Mouse (Mus musculus): Measurements from ENCODE around the gene Rer1. TPM values are rescaled to one million over a fixed set of nuclear protein-coding genes. Genes with fewer than 3 reads are reported as not detected.

Rer1 gene
- total RNA-seq, 2 experiments from 2014 or later, result 65.6 to 68.8 TPM

DNA sequence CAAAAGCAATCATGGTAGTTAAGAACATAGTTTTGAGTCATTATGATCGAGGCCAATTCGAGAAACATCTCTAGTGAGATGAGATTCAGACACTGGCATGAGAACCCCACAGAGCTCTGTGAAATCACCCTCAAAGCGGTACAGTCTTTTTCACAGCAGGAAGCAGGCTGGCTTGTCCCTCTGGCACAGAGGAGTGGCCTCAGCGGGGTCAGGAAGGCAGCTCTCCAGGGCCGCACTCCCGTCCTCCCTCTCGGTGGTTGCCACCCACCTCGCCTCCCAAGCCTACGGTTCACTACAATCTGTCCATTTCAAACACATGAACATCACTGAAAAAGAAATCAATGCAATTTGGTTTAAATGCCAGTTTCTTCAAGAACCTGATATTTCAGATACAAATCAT, 11.8 kb downstream of the Rer1 start:
- DNase-seq, result no peak

GRCm38 (mm10) chr4:155070921-155071320, 15.3 kb downstream of the Rer1 start:
- no peak for DNase-seq

DNA sequence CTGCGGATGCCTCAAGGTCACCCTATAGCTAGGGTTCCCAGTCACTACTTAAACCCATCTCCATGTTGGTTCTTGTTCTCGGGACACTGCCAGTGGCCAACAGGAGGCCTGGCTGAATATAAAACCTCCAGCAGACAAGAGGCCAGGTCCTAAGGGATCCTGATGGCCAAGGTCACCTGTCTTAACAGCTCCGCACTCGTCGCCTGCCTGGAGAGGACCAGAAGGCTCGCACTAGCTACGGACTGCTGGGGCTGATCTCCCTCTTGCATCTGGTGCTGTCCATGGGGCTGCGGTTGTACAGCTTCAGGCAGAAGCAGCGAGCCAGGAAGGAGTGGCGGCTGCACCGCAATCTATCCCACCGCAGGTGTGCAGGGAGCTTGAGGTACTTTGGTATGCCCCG, 16.0 kb downstream of the Rer1 start:
- DNase-seq, result no peak

GRCm38 (mm10) chr4:155069191-155069590, 17.0 kb downstream of the Rer1 start:
- DNase-seq, result no peak

GRCm38 (mm10) chr4:155068357-155068972, 17.7 kb downstream of the Rer1 start:
- DNase-seq, result no peak

DNA sequence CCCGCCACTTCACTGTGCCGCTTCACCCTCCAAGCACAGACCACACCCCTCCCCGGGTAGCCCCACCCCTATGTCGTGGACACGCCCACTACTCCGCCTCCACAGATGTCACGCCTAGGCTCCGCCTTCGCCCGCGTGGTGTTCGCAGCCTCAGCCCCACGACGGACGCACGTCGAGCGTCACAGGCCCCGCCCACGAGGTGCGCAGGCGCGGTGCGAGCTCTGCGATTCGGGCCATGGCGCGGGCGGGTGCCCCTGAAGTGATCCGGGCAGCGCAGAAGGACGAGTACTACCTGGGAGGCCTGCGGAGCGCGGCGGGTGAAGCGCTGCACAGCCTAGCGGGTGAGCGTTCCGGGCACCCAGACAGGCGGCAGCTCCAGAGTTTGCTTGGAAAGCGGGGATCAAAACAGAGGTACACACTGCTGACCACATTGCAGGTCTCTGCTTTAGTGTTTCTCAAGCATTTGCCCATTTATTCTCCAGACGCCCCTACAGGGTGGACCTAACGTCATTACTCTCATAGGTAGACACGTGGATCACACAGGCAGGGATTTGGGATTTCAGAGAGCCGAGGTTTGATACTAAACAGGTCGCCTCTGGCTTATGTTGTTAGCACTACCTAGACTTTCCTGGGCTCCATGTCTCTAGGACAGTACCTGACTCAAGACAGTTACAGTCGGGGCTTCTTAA, 19.2 kb downstream of the Rer1 start, which contains the start of gene Pex10:
TSS of gene Pex10 (plus strand) at position 183 of the 689 bp plus-strand sequence.
- DNase-seq, result peak; percentile 95 to 97

- peak; percentile 84 to 87 for DNase-seq
Observed at GRCm38 (mm10) chr4:155065970-155066833, 20.0 kb downstream of the Rer1 start.

- DNase-seq, result no peak
Observed at GRCm38 (mm10) chr4:155064474-155064873, 21.7 kb downstream of the Rer1 start.

DNA sequence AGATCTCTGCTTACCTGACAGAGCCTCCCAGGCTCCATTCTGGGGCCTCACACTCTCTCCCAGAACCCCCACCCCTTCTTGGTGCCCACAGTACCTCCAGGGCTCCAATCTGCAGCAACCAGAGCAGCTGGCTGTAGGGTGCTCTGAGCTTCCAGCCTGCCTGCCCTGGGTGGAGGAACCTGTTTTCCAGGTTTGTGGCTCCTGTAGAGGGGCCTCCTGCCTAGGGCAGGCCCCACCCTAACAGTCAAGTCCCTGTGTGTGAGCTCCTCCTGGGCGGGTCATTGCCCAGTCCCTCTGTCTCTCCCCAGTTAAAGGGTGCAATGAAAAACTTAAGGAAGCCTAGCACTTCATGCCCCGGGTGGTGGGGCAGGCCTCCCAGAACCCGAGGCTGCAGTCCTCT, 22.3 kb downstream of the Rer1 start:
- no peak for DNase-seq

GRCm38 (mm10) chr4:155058325-155058724, 27.9 kb downstream of the Rer1 start:
- no peak for DNase-seq

DNA sequence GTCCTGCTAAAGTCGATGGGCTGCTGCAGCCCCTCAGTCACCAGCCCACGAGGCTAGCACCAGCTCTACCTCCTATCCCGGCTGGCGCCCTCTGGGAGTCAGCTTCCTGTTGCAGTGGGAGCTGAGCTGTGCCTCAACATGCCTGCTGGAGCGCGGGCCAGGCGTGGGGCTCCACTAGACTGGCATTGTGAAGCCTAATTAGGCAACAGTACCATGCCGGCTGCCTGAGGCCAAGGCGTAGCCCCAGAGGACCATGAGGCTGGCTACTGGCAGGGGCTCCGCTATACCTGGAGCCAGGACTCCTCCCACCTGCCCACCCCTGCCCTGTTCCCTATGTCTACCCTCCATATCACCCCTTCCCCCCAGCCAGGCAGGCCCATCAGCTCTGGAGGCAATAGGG, 29.5 kb downstream of the Rer1 start, which contains the start of gene Plch2:
TSS of gene Plch2 (minus strand) at position 61 of the 400 bp plus-strand sequence.
- no peak for DNase-seq

DNA sequence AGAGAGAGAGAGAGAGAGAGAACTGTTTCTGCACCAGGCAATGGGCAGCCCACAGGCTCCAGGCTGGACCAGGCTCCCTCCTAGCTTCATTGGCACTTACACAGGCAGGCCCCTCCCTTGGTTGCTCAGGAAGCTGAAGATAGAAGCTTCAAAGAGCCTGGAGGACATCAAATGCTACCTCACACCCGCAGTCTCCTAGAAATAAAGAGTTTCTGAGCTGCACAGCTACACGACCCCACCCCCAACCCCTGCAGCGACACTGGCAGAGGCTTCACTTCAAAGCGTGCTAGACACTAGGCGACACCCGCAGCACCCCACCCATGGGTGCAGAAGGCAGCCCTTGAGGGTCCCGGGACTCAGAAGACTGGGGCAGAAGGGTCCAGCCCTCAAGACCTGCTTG, 36.1 kb downstream of the Rer1 start:
- DNase-seq, result no peak

GRCm38 (mm10) chr4:155046636-155047035, 39.5 kb downstream of the Rer1 start:
- DNase-seq, result no peak

DNA sequence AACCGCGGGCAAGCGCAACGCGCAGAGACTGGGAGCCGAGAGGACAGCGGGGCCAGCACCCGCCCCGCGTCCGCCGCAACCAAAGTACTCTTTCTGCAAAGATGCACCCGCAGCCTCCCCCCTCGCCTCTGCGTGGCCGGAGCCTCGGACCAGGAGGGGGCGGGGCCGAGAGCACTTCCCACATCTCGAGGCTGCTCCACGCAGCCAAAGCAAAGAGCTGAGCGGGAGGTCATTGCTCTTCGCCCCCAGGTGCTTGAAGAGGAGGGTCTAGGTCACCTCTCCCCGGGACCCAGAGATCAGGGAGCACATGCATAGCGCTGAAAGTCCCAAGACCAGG, 42.9 kb downstream of the Rer1 start:
- DNase-seq, result no peak

DNA sequence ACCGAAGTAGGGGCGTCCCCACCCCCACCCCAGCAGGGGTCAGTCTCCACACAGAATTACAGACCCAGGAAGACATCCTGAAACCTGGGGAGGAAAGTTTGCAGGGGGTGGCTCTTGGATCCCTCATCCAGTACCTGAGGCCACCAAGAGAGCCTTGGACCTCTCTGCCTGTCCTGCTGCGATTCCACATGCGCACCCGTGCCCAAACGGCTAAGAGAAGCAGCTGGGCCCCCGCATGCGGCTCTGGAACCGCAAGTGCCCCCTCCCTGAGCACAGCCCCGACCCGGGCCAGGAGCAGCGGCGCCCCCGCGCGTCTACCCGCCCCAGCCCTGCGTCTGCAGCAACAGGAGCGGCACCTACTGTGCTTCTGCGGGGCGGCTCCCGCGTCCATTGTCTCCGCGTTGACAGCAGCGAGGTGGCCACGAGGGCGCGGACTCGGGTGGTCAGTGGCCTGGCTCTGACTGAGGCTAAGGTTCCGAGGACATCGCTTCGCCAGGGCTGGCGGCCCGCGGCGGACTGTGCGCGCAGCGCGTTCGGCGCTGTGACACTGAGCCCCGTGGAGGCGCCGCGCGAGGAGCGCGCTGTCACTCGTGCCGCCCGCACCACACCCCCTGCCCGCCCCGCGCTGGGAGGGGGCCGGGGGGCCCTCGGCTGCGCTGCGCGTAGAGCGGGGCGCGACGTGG, 43.4 kb downstream of the Rer1 start:
- peak in 1 of 2 experiments; percentile 36 for DNase-seq

- DNase-seq, result no peak
Observed at GRCm38 (mm10) chr4:155040696-155041095, 45.5 kb downstream of the Rer1 start.

DNA sequence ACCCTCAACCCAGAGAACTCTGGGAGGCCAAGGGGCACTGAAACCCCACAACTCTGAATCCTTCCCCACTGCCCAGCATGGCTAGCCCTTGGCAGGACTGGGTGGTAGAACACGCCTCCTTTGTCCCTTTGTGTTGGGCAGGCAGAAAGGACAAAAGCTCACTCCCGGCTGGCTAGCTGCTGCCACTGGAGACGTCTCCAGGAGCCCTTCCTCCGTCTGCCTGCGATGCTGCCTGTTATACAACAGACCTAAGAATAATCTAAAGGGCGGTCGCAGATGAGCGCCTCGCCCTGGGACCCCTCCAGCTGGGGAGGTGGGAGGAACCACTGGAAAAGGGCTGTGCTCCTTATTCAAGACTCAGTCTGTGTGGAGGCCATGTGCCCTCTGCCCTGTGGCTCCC, 46.0 kb downstream of the Rer1 start:
- peak in 1 of 2 experiments; percentile 35 for DNase-seq

GRCm38 (mm10) chr4:155034787-155035186, 51.4 kb downstream of the Rer1 start:
- peak in 1 of 2 experiments; percentile 40 for DNase-seq

- DNase-seq, result no peak
Observed at GRCm38 (mm10) chr4:155034202-155034601, 52.0 kb downstream of the Rer1 start.

- no peak for DNase-seq
Observed at GRCm38 (mm10) chr4:155033115-155033514, 53.1 kb downstream of the Rer1 start.

DNA sequence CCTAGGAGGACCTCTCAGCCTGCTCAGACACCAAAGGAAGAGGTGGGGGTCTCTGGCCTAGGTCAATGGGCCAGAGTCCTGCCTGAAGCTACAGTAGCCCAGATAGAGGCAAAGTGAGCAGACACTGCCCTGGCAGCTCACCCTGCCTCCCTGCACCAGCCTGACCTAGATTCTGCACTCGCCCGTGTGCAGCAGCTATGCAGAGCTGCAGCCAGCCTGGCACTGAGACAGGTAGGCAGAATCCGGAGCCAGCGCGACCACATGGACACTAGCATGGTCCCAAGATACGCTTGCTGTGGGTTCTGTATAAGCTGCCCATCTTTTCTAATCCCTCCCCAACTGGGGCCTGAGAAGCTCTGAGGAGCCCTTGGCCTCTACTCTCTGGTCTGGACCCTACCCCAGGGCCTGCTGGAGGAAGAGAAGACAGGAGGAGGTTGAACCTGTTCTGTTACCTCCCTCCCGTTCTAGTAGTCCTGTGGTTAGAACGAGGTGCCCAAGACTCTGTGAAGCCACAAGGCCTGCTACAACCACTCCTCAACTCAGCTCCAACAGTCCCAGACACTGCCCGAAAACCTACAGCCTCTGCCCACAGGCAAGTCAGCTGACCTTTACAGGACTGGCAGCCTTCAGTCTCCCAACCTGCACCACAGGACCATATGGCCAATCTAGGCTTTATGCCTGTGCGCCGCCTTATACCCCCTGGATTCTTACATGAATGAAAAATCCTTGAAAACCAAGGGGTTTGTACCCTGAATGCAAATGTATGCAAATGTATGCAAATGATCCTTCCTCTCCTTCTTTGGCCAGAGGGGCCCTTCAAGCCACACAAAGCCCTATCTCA, 61.8 kb downstream of the Rer1 start:
- DNase-seq, result no peak
